Mouse (Mus musculus): ENCODE results near the gene Pitpnc1.
"Not testable (repeated sequence)": the region's sequence is repeated elsewhere in the genome, so short reads cannot be mapped to it uniquely, and the experiment has no call there.

The Pitpnc1 gene

DNA sequence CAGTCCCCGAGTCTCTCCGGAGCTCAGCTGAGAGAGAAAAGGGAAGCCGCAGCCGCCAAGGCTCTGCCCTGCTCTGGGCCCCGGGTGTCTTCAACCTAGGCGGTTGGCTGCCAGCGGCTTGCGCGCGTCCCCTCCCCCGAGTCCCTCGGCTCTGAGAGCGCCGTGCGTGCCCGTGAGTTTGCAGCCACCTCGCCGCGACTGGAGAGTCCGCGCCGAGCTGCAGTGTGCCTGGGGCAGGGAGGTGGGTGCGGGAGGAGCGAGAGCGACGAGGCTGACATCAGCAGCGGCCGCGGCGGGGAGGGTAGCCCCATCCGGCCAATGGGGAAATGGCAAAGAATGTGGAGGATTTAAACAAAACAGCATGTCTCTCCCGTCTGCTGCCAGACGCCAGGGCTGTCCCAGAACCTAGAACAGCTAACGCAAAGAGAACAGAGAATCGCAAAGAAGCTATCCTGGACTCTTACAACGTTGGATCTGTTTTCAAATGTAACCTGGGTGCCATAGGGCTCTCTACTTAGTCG, at the start of gene Pitpnc1:
Gene Pitpnc1 (minus strand): TSS at position 179 of the 521 bp plus-strand sequence.
- Histone ChIP-seq H3K4me3 (replicated peaks; ENCODE audit: low read length) (peak within 1 kb of the TSS; percentile 95), H3K36me3 (ENCODE audit: insufficient read depth, low read length) (peaks cover 11% of the 10 kb centered on the region; the same call in 1 of the 2 replicates), H3K4me1 (replicated peaks; ENCODE audit: low read depth, low read length) (peaks cover 52% of the 10 kb centered on the region), H3K9me3 (ENCODE audit: low read length) (no peaks in the 10 kb centered on the region), H3K27me3 (ENCODE audit: insufficient read depth, low read length) (no peaks in the 10 kb centered on the region)
- no peak for TF ChIP-seq NANOG (IDR thresholded peaks at IDR 0.05; ENCODE audit: borderline replicate concordance, low read length)

DNA sequence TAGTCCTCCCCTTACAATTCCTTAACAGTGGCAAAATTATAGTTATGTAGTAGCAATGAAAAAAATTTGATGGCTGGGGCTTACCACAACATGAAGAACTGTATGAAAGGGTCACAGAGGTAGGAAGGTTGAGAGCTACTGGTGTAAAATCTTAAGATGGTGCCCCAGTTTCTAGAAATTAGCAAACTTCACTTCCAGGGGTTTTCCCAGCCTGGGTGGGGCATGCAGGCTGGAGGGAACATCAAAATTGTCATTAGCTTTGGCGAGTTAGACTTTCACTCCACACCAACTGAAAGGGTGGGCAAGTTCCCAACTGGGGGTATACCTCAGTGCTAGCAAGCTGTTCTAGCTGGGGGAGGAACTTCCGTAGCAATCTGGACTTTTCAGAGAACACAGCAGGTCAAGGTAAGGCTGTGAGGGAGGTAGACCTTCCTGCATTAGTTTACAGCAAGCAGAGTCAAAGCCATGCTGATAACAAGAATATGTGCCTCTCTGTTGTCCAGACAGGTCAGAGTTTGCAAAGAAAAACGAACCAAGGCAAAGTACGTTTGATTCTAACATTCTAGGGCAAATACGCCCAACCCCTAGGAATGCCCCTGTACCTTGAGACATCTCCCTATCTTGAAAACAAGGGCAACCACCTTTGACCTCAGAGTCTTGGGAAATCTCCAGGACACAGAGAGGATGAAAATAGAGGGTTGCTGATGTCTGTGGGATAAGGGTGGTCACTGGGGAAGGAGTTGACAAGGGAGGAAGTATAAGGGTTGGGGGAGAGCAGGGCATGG, 48.3 kb upstream of the Pitpnc1 start:
- TF ChIP-seq NANOG (IDR thresholded peaks at IDR 0.05; ENCODE audit: borderline replicate concordance, low read length): no peak
- no peak for TF ChIP-seq CTCF (conservative IDR thresholded peaks at IDR 0.05; ENCODE audit: low read length)
- no peak for TF ChIP-seq POU5F1 (IDR thresholded peaks at IDR 0.05; ENCODE audit: borderline replicate concordance, low read length)

DNA sequence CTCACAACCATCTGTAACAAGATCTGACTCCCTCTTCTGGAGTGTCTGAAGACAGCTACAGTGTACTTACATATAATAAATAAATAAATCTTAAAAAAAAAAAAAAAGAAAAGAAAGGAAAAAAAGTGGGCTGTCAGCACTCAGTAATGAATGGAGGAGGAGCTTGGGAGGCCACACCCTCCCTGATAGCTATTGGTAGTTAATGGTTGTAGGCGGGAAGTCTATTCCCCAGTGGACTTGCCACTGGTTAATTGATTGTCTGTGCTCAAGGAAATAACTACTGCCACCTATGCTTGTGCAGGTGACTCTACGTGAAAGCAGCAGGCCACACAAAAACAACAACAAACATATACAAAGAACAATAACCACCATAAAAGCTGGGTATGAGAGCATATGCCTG, 45.9 kb upstream of the Pitpnc1 start:
- Histone ChIP-seq H3K4me1 (replicated peaks; ENCODE audit: low read depth, low read length) (peaks cover 52% of the 10 kb centered on the region), H3K9me3 (ENCODE audit: low read length) (no peaks in the 10 kb centered on the region), H3K4me3 (replicated peaks; ENCODE audit: low read length) (no peak overlapping the region), H3K27me3 (ENCODE audit: insufficient read depth, low read length) (no peaks in the 10 kb centered on the region), H3K36me3 (ENCODE audit: insufficient read depth, low read length) (no peaks in the 10 kb centered on the region)
- TF ChIP-seq POU5F1 (IDR thresholded peaks at IDR 0.05; ENCODE audit: borderline replicate concordance, low read length) (no peak), CTCF (conservative IDR thresholded peaks at IDR 0.05; ENCODE audit: low read length) (no peak), NANOG (IDR thresholded peaks at IDR 0.05; ENCODE audit: borderline replicate concordance, low read length) (no peak)

More for the DNA sequence above, 48.3 kb upstream of the Pitpnc1 start:
- no peaks in the 10 kb centered on the region for H3K27me3 ChIP-seq (ENCODE audit: insufficient read depth, low read length)
- no peak overlapping the region for H3K4me3 ChIP-seq (replicated peaks; ENCODE audit: low read length)
- H3K9me3 ChIP-seq (ENCODE audit: low read length): no peaks in the 10 kb centered on the region
- H3K4me1 ChIP-seq (replicated peaks; ENCODE audit: low read depth, low read length): peaks cover 37% of the 10 kb centered on the region
- H3K36me3 ChIP-seq (ENCODE audit: insufficient read depth, low read length): no peaks in the 10 kb centered on the region

DNA sequence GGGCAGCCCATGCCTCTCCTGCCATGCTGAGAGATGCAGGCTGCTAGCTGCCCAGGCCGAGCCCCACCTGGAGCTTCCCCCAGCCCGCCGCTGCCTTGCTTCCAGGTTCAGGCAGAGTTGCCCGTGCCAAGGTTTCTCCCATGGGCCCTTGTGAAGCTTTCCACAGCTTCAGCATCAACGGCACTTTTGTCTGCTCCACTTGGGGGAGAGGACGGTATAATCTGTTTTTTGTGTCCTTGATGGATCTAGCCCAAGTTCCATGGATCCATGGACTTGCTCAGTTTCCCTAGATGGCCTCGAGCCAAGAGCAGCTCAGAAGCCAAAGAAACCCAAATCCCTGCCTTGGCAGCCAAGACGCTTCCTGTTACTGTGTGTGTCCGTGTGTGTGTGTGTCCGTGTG, 42.5 kb upstream of the Pitpnc1 start:
- H3K36me3 ChIP-seq (ENCODE audit: insufficient read depth, low read length): no peaks in the 10 kb centered on the region
- H3K4me1 ChIP-seq (replicated peaks; ENCODE audit: low read depth, low read length): peaks cover 58% of the 10 kb centered on the region
- H3K4me3 ChIP-seq (replicated peaks; ENCODE audit: low read length): no peak overlapping the region
- no peaks in the 10 kb centered on the region for H3K27me3 ChIP-seq (ENCODE audit: insufficient read depth, low read length)
- peaks cover 5% of the 10 kb centered on the region; the same call in 1 of the 2 replicates for H3K9me3 ChIP-seq (ENCODE audit: low read length)
- TF ChIP-seq NANOG (IDR thresholded peaks at IDR 0.05; ENCODE audit: borderline replicate concordance, low read length) (no peak), CTCF (conservative IDR thresholded peaks at IDR 0.05; ENCODE audit: low read length) (no peak), POU5F1 (IDR thresholded peaks at IDR 0.05; ENCODE audit: borderline replicate concordance, low read length) (no peak)

DNA sequence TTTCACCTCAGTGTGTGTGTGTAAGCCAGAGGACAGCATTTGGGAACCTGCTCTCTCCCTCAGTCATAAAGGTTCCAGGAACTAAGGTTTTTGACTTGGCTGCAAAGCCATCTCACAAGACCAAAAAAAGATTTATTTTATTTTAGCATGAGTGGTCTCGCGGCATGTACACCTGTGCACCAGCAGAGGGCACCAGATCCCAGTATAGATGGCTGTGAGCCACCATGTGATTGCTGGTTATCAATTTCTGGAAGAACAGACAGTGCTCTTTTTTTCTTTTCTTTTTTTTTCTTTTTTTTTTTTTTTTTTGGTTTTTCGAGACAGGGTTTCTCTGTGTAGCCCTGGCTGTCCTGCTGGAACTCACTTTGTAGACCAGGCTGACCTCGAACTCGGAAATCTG, 41.5 kb upstream of the Pitpnc1 start:
- H3K4me3 ChIP-seq (replicated peaks; ENCODE audit: low read length); H3K9me3 ChIP-seq (ENCODE audit: low read length); H3K36me3 ChIP-seq (ENCODE audit: insufficient read depth, low read length); H3K27me3 ChIP-seq (ENCODE audit: insufficient read depth, low read length): not testable (repeated sequence)
- H3K4me1 ChIP-seq (replicated peaks; ENCODE audit: low read depth, low read length): peaks cover 54% of the 10 kb centered on the region
- TF ChIP-seq CTCF (conservative IDR thresholded peaks at IDR 0.05; ENCODE audit: low read length): peak; percentile 90

DNA sequence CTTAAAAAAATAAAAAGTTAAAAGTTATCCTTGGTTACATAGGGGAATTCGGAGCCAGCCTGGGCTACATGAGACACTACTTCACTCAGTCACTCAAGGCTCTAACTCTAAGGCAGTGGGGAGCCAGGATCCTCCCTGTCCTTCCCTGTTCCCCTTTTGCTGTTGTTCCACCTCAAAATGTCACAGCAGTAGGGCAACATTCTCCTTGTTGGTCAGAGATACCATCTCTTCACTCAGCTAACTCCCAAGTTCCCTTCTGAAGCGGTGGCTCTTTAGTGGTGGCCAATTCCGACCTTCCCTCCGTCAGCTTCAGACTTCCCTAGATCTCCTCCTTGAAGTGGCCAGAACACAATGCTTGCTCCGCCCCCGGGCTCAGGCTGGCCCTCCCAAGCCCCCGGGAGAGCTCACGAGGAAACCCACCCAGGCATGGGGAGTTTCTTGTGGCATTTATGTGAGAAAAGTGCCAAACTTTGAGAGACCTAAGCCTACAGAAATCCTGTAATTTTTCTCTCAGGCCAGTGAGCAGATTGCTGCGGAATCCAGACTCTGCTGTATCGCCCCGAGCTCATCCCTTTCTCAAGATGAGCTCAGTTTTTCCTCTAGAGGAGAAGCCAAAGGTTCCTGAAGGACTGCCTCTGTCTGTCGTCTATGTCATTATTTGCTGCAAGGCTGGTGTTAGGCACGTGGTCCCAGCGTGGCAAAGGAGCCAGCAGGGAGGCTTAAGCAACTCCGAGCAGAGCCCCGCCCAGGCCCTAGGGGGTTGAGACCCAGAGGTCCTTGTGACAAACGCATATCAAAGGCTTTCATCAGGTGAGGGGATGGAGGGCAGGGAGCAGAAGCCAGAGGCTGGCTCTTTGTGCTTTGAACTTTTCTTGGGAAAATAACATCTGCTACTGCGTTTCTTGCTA, 40.1 kb upstream of the Pitpnc1 start:
- H3K27me3 ChIP-seq (ENCODE audit: insufficient read depth, low read length): no peaks in the 10 kb centered on the region
- H3K4me3 ChIP-seq (replicated peaks; ENCODE audit: low read length): peak overlapping the region; percentile 65
- H3K36me3 ChIP-seq (ENCODE audit: insufficient read depth, low read length): no peaks in the 10 kb centered on the region
- H3K4me1 ChIP-seq (replicated peaks; ENCODE audit: low read depth, low read length): peaks cover 49% of the 10 kb centered on the region
- H3K9me3 ChIP-seq (ENCODE audit: low read length): peaks cover 5% of the 10 kb centered on the region; the same call in 1 of the 2 replicates
- TF ChIP-seq POU5F1 (IDR thresholded peaks at IDR 0.05; ENCODE audit: borderline replicate concordance, low read length) (peak; percentile 33; the same call in 1 of the 2 replicates), CTCF (conservative IDR thresholded peaks at IDR 0.05; ENCODE audit: low read length) (no peak)

DNA sequence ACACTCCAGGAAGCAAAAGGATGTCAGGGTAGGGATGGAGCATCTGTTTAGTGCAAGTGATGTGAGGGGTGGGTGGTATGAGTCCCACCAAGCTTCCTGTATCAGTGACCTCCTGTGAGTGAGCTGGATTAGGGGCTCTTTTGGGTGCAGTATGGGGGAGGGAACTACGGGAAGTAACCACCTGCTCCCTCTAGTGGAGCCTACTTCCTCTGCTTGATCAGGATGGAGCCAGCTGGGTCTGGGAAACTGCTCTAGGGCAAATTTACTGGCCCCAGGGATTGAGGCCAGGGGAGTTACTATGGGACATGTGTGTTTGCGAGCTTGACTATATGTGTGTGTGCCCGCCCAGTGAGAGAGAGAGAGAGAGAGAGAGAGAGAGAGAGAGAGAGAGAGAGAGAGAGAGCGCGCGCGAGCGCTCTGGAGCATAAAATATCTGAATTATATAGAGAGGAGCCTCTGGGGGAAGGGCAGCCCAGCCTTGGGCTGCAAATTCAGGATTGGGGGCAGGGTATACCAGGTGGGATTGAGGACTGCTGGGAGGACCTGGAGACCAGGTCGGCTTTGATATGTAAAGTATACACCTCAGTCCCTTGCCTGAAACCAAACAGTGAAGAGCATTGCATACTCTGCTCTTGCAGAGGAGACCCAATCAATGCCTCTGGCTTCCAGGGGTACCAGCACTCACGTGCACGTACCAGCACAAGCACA, 39.3 kb upstream of the Pitpnc1 start:
- Histone ChIP-seq H3K27me3 (ENCODE audit: insufficient read depth, low read length) (no peaks in the 10 kb centered on the region), H3K36me3 (ENCODE audit: insufficient read depth, low read length) (no peaks in the 10 kb centered on the region), H3K9me3 (ENCODE audit: low read length) (peaks cover 5% of the 10 kb centered on the region; the same call in 1 of the 2 replicates), H3K4me1 (replicated peaks; ENCODE audit: low read depth, low read length) (peaks cover 49% of the 10 kb centered on the region), H3K4me3 (replicated peaks; ENCODE audit: low read length) (peak overlapping the region; percentile 65)
- TF ChIP-seq NANOG (IDR thresholded peaks at IDR 0.05; ENCODE audit: borderline replicate concordance, low read length) (no peak), CTCF (conservative IDR thresholded peaks at IDR 0.05; ENCODE audit: low read length) (peak; percentile 41), POU5F1 (IDR thresholded peaks at IDR 0.05; ENCODE audit: borderline replicate concordance, low read length) (no peak; the same call in 1 of the 2 replicates)

DNA sequence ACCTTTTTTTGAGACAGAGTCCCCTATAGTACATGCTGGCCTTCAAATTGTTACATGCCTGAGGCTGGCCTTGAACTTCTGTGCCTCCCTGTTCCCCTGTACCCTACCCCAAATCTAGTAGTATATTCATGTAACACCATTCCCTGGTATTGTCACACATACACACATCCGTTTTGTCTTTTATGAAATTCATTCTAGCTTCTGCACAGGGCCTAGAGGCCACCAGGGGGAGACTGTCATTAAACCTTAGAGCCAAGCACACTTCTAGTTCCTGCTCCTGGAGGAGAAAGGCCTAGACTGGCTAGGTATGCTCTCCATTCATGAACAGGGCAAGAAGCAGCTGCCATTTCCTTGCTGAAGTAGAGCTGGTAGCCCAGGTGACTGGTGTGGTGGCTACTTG, 35.8 kb upstream of the Pitpnc1 start:
- TF ChIP-seq CTCF (conservative IDR thresholded peaks at IDR 0.05; ENCODE audit: low read length): peak; percentile 54
- no peak for TF ChIP-seq POU5F1 (IDR thresholded peaks at IDR 0.05; ENCODE audit: borderline replicate concordance, low read length)
- no peak for TF ChIP-seq NANOG (IDR thresholded peaks at IDR 0.05; ENCODE audit: borderline replicate concordance, low read length)
- Histone ChIP-seq H3K9me3 (ENCODE audit: low read length) (peaks cover 5% of the 10 kb centered on the region; the same call in 1 of the 2 replicates), H3K27me3 (ENCODE audit: insufficient read depth, low read length) (no peaks in the 10 kb centered on the region), H3K4me3 (replicated peaks; ENCODE audit: low read length) (no peak overlapping the region), H3K4me1 (replicated peaks; ENCODE audit: low read depth, low read length) (peaks cover 39% of the 10 kb centered on the region), H3K36me3 (ENCODE audit: insufficient read depth, low read length) (peaks cover 8% of the 10 kb centered on the region; the same call in 1 of the 2 replicates)

DNA sequence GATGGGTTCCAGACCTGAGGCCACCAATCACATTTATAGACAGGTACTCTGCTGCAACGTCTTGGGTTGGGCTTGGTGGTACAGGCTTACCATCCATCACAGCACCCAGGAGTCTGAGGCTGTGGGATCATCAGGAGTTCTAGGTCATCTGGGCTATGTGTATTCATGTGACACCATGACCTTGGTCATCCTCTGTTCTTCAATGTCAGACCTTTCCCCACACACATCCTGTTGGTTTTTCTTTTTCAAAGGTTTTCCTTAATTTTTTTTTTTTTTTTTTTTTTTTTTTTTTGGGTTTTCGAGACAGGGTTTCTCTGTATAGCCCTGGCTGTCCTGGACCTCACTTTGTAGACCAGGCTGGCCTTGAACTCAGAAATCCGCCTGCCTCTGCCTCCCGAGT, 33.9 kb upstream of the Pitpnc1 start:
- Histone ChIP-seq H3K36me3 (ENCODE audit: insufficient read depth, low read length) (peaks cover 21% of the 10 kb centered on the region), H3K4me1 (replicated peaks; ENCODE audit: low read depth, low read length) (peaks cover 20% of the 10 kb centered on the region)
- H3K4me3 ChIP-seq (replicated peaks; ENCODE audit: low read length); H3K9me3 ChIP-seq (ENCODE audit: low read length); H3K27me3 ChIP-seq (ENCODE audit: insufficient read depth, low read length): not testable (repeated sequence)

Data from E14TG2a.4 (cell line).